Mouse (Mus musculus) ES-E14 (cell line): ENCODE measurements around the gene 1700015F17Rik.

ENCODE experiments used
- CHD2 ChIP-seq: IDR thresholded peaks from 2 replicates; pipeline ENCODE4 v1.6.1; 2014; ENCODE audit warnings: mild to moderate bottlenecking, low read depth, low read length, inconsistent platforms
- ZNF384 ChIP-seq: IDR thresholded peaks from 2 replicates; pipeline ENCODE4 v1.6.1; 2012; ENCODE audit warnings: low read depth, low read length, inconsistent platforms

DNA sequence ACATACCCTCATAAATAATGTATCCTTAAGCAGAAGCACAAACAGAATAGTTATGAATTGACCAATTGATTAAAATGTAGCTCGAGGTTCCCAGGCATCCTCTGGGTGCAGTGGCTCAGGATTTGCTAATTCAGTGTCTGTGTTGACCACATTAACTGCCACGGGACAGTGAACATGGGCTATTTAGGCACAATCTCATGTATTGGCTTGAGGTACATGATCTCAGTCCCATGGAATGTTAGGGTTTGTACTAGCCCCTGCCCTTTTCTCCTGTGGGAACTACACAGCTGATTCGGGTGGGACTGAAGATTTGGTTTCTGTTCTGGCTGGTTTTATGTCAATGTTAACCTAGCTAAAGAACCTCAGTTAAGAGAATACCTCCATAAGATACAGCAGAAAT lies 17.4 kb upstream of the 1700015F17Rik start:
- TF ChIP-seq CHD2 (no peak), ZNF384 (no peak)
